Mouse (Mus musculus): Measurements from ENCODE around the gene Gm8297.
"Not testable (repeated sequence)": the region's sequence is repeated elsewhere in the genome, so short reads cannot be mapped to it uniquely, and the experiment has no call there.

The Gm8297 gene

GRCm38 (mm10) chr14:4983635-4984034 lies at the start of gene Gm8297:
Gene Gm8297, plus strand, starts transcription at chr14:4983935.
- not testable (repeated sequence) for DNase-seq (ENCODE audit: low read depth, low spot score)

DNA sequence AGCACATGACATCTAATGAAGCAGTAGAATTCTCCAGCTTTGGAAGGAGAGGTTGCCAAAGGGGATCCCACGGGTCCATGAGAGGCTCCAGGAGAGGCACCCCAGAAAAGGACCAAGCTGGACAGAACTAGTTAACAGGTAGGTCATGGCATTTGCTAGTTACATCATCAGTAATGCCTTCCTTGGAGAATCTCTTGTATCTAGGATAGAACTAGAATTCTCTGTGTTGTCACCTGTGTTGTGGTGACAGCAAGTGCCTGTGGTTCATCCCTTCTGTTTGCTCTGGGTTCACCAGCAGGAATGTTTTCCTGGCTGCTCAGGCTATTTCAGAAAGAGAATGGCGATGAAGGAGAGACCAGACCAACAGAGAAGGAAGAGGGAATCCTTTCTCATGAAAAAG lies 31.9 kb downstream of the Gm8297 start, which contains the start of gene Gm3298:
Gm3298 (plus strand) TSS at position 301 of the 400 bp plus-strand sequence.
- DNase-seq (ENCODE audit: low read depth, low spot score), result not testable (repeated sequence)
